Mouse (Mus musculus) CH12.LX (cell line): ENCODE measurements around the gene H3f3b. TPM values are rescaled to one million over a fixed set of nuclear protein-coding genes. Genes with fewer than 3 reads are reported as not detected.
A peak's percentile ranks its signal among the peaks of the same experiment; 100 is the strongest.

Experiments used
- DNase-seq: peaks from one replicate; pipeline ENCODE4 v3.0.0-alpha.2; 2013; ENCODE audit errors: extremely low read depth
- H3K27ac ChIP-seq: 2 replicates; pipeline ENCODE4 v1.5.1; 2012; ENCODE audit warnings: low read depth, mild to moderate bottlenecking, control low read depth, moderate library complexity; ENCODE audit not compliant: insufficient read depth
- H3K27me3 ChIP-seq: replicated peaks from 2 replicates; pipeline ENCODE3; 2012; ENCODE audit warnings: inconsistent platforms
- H3K36me3 ChIP-seq, 2 experiments: replicated peaks in 1 of 2; 2 replicates each; pipeline versions ENCODE3 to v1.6.1; 2012; ENCODE audit warnings: inconsistent platforms in 1 of 2, low read length in 1 of 2, mild to moderate bottlenecking in 1 of 2, mixed read lengths in 1 of 2, moderate library complexity in 1 of 2; ENCODE audit not compliant: control insufficient read depth in 1 of 2, insufficient read depth in 1 of 2
- H3K4me1 ChIP-seq, 2 experiments: 2 replicates each; pipeline ENCODE4 v1.6.1; 2012; ENCODE audit warnings: inconsistent platforms in 1 of 2, moderate library complexity in 1 of 2; ENCODE audit not compliant: insufficient read depth in 2 of 2, control insufficient read depth in 1 of 2
- H3K4me2 ChIP-seq: 2 replicates; pipeline ENCODE4 v1.6.1; 2012; ENCODE audit warnings: low read depth, mild to moderate bottlenecking, control low read depth; ENCODE audit not compliant: poor library complexity, insufficient read depth, severe bottlenecking
- H3K4me3 ChIP-seq, 3 experiments: fragments of 150-350 bp in 1 of 3; sonication (generic) in 1 of 3; replicated peaks in 1 of 3; 2 replicates each; pipeline versions ENCODE3 to v1.5.1; 2011 to 2012; ENCODE audit warnings: low read depth in 2 of 3, low read length in 2 of 3, mild to moderate bottlenecking in 2 of 3, moderate library complexity in 2 of 3, control low read depth in 1 of 3, improper control_type of control experiment in 1 of 3, inconsistent platforms in 1 of 3, mixed read lengths in 1 of 3; ENCODE audit not compliant: poor library complexity in 1 of 3
- H3K79me2 ChIP-seq: replicated peaks from 2 replicates; pipeline ENCODE4 v1.6.1; 2012; ENCODE audit warnings: mild to moderate bottlenecking, moderate library complexity; ENCODE audit not compliant: control insufficient read depth, poor library complexity, insufficient read depth, severe bottlenecking; ENCODE audit errors: extremely low read depth
- H3K9ac ChIP-seq: 2 replicates; pipeline ENCODE4 v1.6.1; 2012; ENCODE audit warnings: low read depth, mild to moderate bottlenecking, control low read depth, moderate library complexity; ENCODE audit not compliant: insufficient read depth
- H3K9me3 ChIP-seq: replicated peaks from 2 replicates; pipeline ENCODE3; 2012; ENCODE audit warnings: low read length, inconsistent platforms, mixed read lengths
- CHD2 ChIP-seq: IDR thresholded peaks from 2 replicates; pipeline ENCODE4 v1.6.1; 2011; ENCODE audit warnings: low read length, improper control_type of control experiment
- E2F4 ChIP-seq: IDR thresholded peaks from 2 replicates; pipeline ENCODE4 v1.6.1; 2011; ENCODE audit warnings: low read depth, low read length, improper control_type of control experiment; ENCODE audit not compliant: insufficient replicate concordance
- ELF1 ChIP-seq: IDR thresholded peaks from 2 replicates; pipeline ENCODE4 v1.6.1; 2014; ENCODE audit warnings: low read depth, mild to moderate bottlenecking, inconsistent platforms, low read length, improper control_type of control experiment
- ETS1 ChIP-seq: conservative IDR thresholded peaks from 2 replicates; pipeline ENCODE4 v1.6.1; 2012; ENCODE audit warnings: low read depth, mild to moderate bottlenecking, inconsistent platforms, low read length, improper control_type of control experiment, moderate library complexity
- HCFC1 ChIP-seq: IDR thresholded peaks from 2 replicates; pipeline ENCODE4 v1.6.1; 2012; ENCODE audit warnings: low read depth, mild to moderate bottlenecking, inconsistent platforms, low read length, improper control_type of control experiment
- IRF4 ChIP-seq: IDR thresholded peaks from 2 replicates; pipeline ENCODE4 v1.6.1; 2014; ENCODE audit warnings: low read depth, mild to moderate bottlenecking, inconsistent platforms, low read length, improper control_type of control experiment
- JUND ChIP-seq: conservative IDR thresholded peaks from 2 replicates; pipeline ENCODE4 v1.6.1; 2011; ENCODE audit warnings: low read depth, low read length, improper control_type of control experiment
- MAFK ChIP-seq: IDR thresholded peaks from 2 replicates; pipeline ENCODE4 v1.6.1; 2011; ENCODE audit warnings: low read length, improper control_type of control experiment; ENCODE audit not compliant: insufficient replicate concordance
- MAX ChIP-seq: IDR thresholded peaks from 2 replicates; pipeline ENCODE4 v1.6.1; 2011; ENCODE audit warnings: low read length, improper control_type of control experiment
- MAZ ChIP-seq: IDR thresholded peaks from 2 replicates; pipeline ENCODE4 v1.6.1; 2012; ENCODE audit warnings: low read depth, mild to moderate bottlenecking, inconsistent platforms, low read length, improper control_type of control experiment, moderate library complexity
- MEF2A ChIP-seq: IDR thresholded peaks from 2 replicates; pipeline ENCODE4 v1.6.1; 2014; ENCODE audit warnings: low read depth, mild to moderate bottlenecking, inconsistent platforms, low read length, improper control_type of control experiment, borderline replicate concordance
- MXI1 ChIP-seq: IDR thresholded peaks from 2 replicates; pipeline ENCODE4 v1.6.1; 2011; ENCODE audit warnings: mild to moderate bottlenecking, low read depth, low read length, improper control_type of control experiment
- MYC ChIP-seq: IDR thresholded peaks from 2 replicates; pipeline ENCODE4 v1.6.1; 2011; ENCODE audit warnings: low read depth, mild to moderate bottlenecking, improper control_type of control experiment, low read length
- NRF1 ChIP-seq: IDR thresholded peaks from 2 replicates; pipeline ENCODE4 v1.6.1; 2014; ENCODE audit warnings: low read depth, mild to moderate bottlenecking, inconsistent platforms, low read length, improper control_type of control experiment, moderate library complexity
- POLR2A ChIP-seq: IDR thresholded peaks from 2 replicates; pipeline ENCODE4 v1.6.1; 2011; ENCODE audit warnings: low read depth, mild to moderate bottlenecking, improper control_type of control experiment, low read length
- POLR2AphosphoS2 ChIP-seq: IDR thresholded peaks from 2 replicates; pipeline ENCODE4 v1.6.1; 2011; ENCODE audit warnings: low read depth, low read length, improper control_type of control experiment
- RCOR1 ChIP-seq: conservative IDR thresholded peaks from 2 replicates; pipeline ENCODE4 v1.6.1; 2012; ENCODE audit warnings: low read depth, mild to moderate bottlenecking, inconsistent platforms, low read length, improper control_type of control experiment
- SMC3 ChIP-seq: IDR thresholded peaks from 2 replicates; pipeline ENCODE4 v1.6.1; 2011; ENCODE audit warnings: low read depth, low read length, improper control_type of control experiment
- TCF12 ChIP-seq: IDR thresholded peaks from 2 replicates; pipeline ENCODE4 v1.6.1; 2014; ENCODE audit warnings: low read depth, mild to moderate bottlenecking, inconsistent platforms, low read length, improper control_type of control experiment
- USF2 ChIP-seq: conservative IDR thresholded peaks from 2 replicates; pipeline ENCODE4 v1.6.1; 2011; ENCODE audit warnings: low read depth, low read length, improper control_type of control experiment
- ZC3H11A ChIP-seq: IDR thresholded peaks from 2 replicates; pipeline ENCODE4 v1.6.1; 2012; ENCODE audit warnings: low read depth, mild to moderate bottlenecking, inconsistent platforms, low read length, improper control_type of control experiment
- ZKSCAN1 ChIP-seq: IDR thresholded peaks from 2 replicates; pipeline ENCODE4 v1.6.1; 2012; ENCODE audit warnings: low read depth, inconsistent platforms, low read length, improper control_type of control experiment, borderline replicate concordance
- ZMIZ1 ChIP-seq: IDR thresholded peaks from 2 replicates; pipeline ENCODE4 v1.6.1; 2012; ENCODE audit warnings: low read depth, mild to moderate bottlenecking, inconsistent platforms, low read length, improper control_type of control experiment
- ZNF384 ChIP-seq: IDR thresholded peaks from 2 replicates; pipeline ENCODE4 v1.6.1; 2012; ENCODE audit warnings: low read depth, low read length, improper control_type of control experiment, inconsistent platforms
- dilution Hi-C: fragments of 300-500 bp; cut with MboI; formaldehyde crosslinking; loops from 2 replicates; pipeline ENCODE4 v1.14.3; 2020; ENCODE audit warnings: low sequenced_read_pairs; ENCODE audit not compliant: extremely low pct_unique_long_range_greater_than_20kb, extremely low pct_ligation_motif_present
- in situ Hi-C: fragments of 300-500 bp; cut with MboI; formaldehyde crosslinking; loops from 3 replicates; pipeline ENCODE4 v1.14.3; 2019; ENCODE audit warnings: low sequenced_read_pairs, low pct_ligation_motif_present, low pct_unique_long_range_greater_than_20kb, mixed read lengths
- polyA plus RNA-seq: library from polyadenylated mRNA; unstranded; fragments of >175 nt; gene quantifications from 2 replicates; pipeline ENCODE4 v1.2.1, GENCODE M21; 2012; ENCODE audit warnings: low read depth; ENCODE audit not compliant: insufficient read length
- total RNA-seq, 2 experiments: library from RNA; depleted of rRNA; stranded (reverse); fragments of 300-350 nt in 1 of 2; fragments of >200 nt in 1 of 2; gene quantifications; 2 replicates each; pipeline ENCODE4 v1.2.3; 2012 to 2014

H3f3b gene
- total and polyA plus RNA-seq, 3 experiments: 340 to 889 (median 567) TPM

- TF ChIP-seq ZNF384: peak; percentile 18; the same call in 1 of the 2 replicates
- TF ChIP-seq JUND: no peak
- no peak for TF ChIP-seq ZMIZ1
- TF ChIP-seq MYC: no peak
- TF ChIP-seq SMC3: no peak
- TF ChIP-seq MAX: no peak
- TF ChIP-seq HCFC1: no peak
- no peak for TF ChIP-seq NRF1
- TF ChIP-seq RCOR1: no peak
- H3K9ac ChIP-seq: no peak overlapping the region
- H3K9me3 ChIP-seq: peaks cover 4% of the 10 kb centered on the region
- H3K36me3 ChIP-seq: peaks cover 30 to 71% of the 10 kb centered on the region in 2 experiments
- H3K79me2 ChIP-seq: peaks cover 75% of the 10 kb centered on the region
- H3K4me2 ChIP-seq: no peak overlapping the region
- DNase-seq: no peak
- H3K4me3 ChIP-seq: no peak overlapping the region
- in situ Hi-C loops: no loop called here
- H3K27me3 ChIP-seq: no peaks in the 10 kb centered on the region
- peaks cover 0 to 19% of the 10 kb centered on the region in 2 experiments; a peak in 2 of 4 replicates for H3K4me1 ChIP-seq
- dilution Hi-C loops: no loop called here
- H3K27ac ChIP-seq: no peak overlapping the region
These were observed 8.9 kb upstream of the H3f3b start for GRCm38 (mm10) chr11:116036671-116037070.

- H3K4me2 ChIP-seq: no peak overlapping the region
- H3K4me1 ChIP-seq: peaks cover 0 to 26% of the 10 kb centered on the region in 2 experiments; a peak in 2 of 4 replicates
- H3K27ac ChIP-seq: no peak overlapping the region
- H3K4me3 ChIP-seq: no peak overlapping the region
- peaks cover 19 to 56% of the 10 kb centered on the region in 2 experiments for H3K36me3 ChIP-seq
- no peak for DNase-seq
- TF ChIP-seq MYC (no peak), HCFC1 (no peak), MXI1 (no peak), POLR2A (no peak), POLR2AphosphoS2 (no peak), TCF12 (no peak), ZNF384 (no peak), ETS1 (no peak), CHD2 (no peak), ZKSCAN1 (no peak), IRF4 (no peak), MAFK (no peak), USF2 (no peak), MAZ (no peak), ZC3H11A (no peak), E2F4 (no peak), ELF1 (no peak), JUND (no peak), MEF2A (no peak)
- H3K27me3 ChIP-seq: no peaks in the 10 kb centered on the region
- no peak overlapping the region for H3K9ac ChIP-seq
- dilution Hi-C loops: no loop called here
- no peaks in the 10 kb centered on the region for H3K9me3 ChIP-seq
- in situ Hi-C loops: loop anchor here (5.0 kb wide), 1 partner anchor 33 kb away; no protein-coding TSS in a partner anchor
- peaks cover 84% of the 10 kb centered on the region for H3K79me2 ChIP-seq
These were observed 6.8 kb upstream of the H3f3b start for GRCm38 (mm10) chr11:116034584-116034983.
